Mouse (Mus musculus) kidney, postnatal 0 days (tissue): ENCODE measurements around the gene Macrod1. TPM values are rescaled to one million over a fixed set of nuclear protein-coding genes. Genes with fewer than 3 reads are reported as not detected.

Source experiments
- ATAC-seq: fragments of 200-750 bp; cut with Nextera tagmentation; replicated peaks from 2 replicates; pipeline ENCODE4 v1.8.0; 2017; ENCODE audit warnings: low read depth, moderate number of reproducible peaks, moderate TSS enrichment, moderate library complexity; ENCODE audit not compliant: low FRiP score
- DNase-seq: peaks from one replicate; pipeline ENCODE4 v3.0.0-alpha.2; 2016; ENCODE audit warnings: low spot score
- H3K27ac ChIP-seq: fragments of 300-500 bp; sonication (generic); 2 replicates; pipeline ENCODE4 v1.5.1; 2014; ENCODE audit warnings: mild to moderate bottlenecking
- H3K27me3 ChIP-seq: fragments of 300-500 bp; sonication (generic); 2 replicates; pipeline ENCODE4 v1.6.1; 2014; ENCODE audit warnings: low read length, mixed read lengths; ENCODE audit not compliant: insufficient read depth
- H3K36me3 ChIP-seq: fragments of 300-500 bp; sonication (generic); 2 replicates; pipeline ENCODE4 v1.6.1; 2014; ENCODE audit warnings: low read length, mixed read lengths; ENCODE audit not compliant: insufficient read depth
- H3K4me1 ChIP-seq: fragments of 300-500 bp; sonication (generic); replicated peaks from 2 replicates; pipeline ENCODE4 v1.6.1; 2014; ENCODE audit warnings: antibody characterized with exemption, low read length, mixed read lengths; ENCODE audit not compliant: insufficient read depth
- H3K4me2 ChIP-seq: fragments of 300-500 bp; sonication (generic); 2 replicates; pipeline ENCODE4 v1.6.1; 2014; ENCODE audit warnings: mild to moderate bottlenecking, low read length, moderate library complexity, mixed read lengths
- H3K4me3 ChIP-seq: fragments of 300-500 bp; sonication (generic); replicated peaks from 2 replicates; pipeline ENCODE4 v1.5.1; 2014; ENCODE audit warnings: low read depth, low read length
- H3K9ac ChIP-seq: fragments of 300-500 bp; sonication (generic); 2 replicates; pipeline ENCODE4 v1.6.1; 2014; ENCODE audit warnings: low read depth, low read length
- H3K9me3 ChIP-seq: fragments of 300-500 bp; sonication (generic); replicated peaks from 2 replicates; pipeline ENCODE4 v1.6.1; 2016; ENCODE audit warnings: low read length, inconsistent platforms, mixed read lengths
- CTCF ChIP-seq: IDR thresholded peaks from 2 replicates; pipeline ENCODE4 v1.5.1; 2016; ENCODE audit warnings: antibody characterized with exemption, low read depth, mild to moderate bottlenecking, moderate library complexity
- WGBS: fragments of 180-500 bp; shearing (Covaris S2); extraction: QIAGEN DNeasy Blood & Tissue Kit; methylation state at CpG from one replicate; pipeline ENCODE4 v1.1.7; 2014; 5-methylcytosine and 5-hydroxymethylcytosine counted together
- polyA plus RNA-seq: library from polyadenylated mRNA; unstranded; fragments of >200 nt; fragmentation: Nextera tagmentation; extraction: Ambion mirVana; gene quantifications from 2 replicates; pipeline ENCODE4 v1.2.1, GENCODE M21; 2015

Gene Macrod1
- polyA plus RNA-seq, 1 experiment from 2014 or later = 35.5 TPM

DNA sequence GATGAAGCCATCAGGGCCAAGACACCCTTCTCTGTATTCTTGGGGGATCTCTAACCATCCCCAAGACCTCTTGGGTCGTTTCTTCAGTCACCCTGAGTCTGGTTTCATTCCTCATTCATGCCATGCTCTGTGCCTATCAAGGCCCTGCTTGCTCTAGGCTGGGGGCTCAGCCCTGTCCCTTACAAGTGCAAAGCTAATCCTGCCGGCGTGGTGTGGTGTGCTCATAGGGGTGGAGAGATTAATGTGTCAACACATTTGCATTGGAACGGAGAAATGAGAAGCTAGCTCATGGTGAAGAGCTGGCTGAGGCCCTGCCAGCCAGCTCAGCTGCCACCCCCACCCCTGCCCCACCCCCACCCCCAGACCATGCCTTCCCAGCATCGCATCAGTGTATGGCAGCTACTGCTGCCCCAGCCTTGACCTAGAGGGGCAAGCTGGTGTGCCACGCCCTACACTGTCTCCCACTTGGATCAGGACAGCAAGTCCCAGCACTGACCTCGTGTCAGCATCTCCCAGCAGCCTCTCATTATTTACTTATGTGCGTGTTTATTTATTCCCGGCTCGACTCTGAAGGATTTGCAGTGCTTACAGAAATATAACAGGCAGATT lies 66.2 kb downstream of the Macrod1 start:
- WGBS = 39% methylated on average over 10 of the region's 10 CpGs
- no peaks in the 10 kb centered on the region for H3K9me3 ChIP-seq
- no peaks in the 10 kb centered on the region for H3K36me3 ChIP-seq
- H3K27ac ChIP-seq = 0 out of 2 replicates have a peak overlapping the region, but pooled peaks have one; percentile 26
- no peaks in the 10 kb centered on the region for H3K27me3 ChIP-seq
- H3K4me1 ChIP-seq = peaks cover 7% of the 10 kb centered on the region; the same call in 1 of the 2 replicates
- H3K4me3 ChIP-seq = no peak overlapping the region
- no peak for DNase-seq
- ATAC-seq = no peak
- no peak for TF ChIP-seq CTCF
- H3K4me2 ChIP-seq = no peak overlapping the region
- H3K9ac ChIP-seq = no peak overlapping the region

DNA sequence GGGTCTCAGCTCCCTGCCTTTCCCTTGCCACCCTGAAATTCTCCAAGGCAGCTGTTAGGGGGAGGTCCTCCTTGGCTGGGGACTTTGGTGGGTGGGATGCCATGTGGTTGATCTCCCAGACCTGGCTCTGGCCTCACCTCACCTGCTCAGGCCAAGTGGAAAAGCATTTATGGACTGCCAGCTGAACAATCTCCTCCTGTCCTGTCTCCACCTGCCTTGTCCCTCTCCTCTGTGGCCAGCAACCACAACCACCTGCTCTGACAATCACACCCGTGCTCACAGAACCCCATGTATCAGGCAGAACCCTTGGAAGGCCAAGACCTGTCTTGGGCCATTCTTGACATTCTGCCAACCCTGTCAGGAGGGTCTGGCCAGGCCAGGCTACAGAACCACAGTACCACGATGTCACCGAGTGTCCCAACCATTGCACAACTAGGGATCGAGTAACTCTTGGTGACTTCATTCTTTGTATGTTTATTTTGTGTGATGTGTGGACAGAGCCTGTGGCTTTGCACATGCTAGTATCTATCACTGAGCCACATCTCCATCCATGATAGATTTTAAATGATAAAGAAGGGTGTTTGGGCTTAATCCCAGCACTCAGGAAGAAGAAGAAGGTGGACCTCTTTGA lies 69.0 kb downstream of the Macrod1 start:
- Histone ChIP-seq H3K27ac (no peak overlapping the region), H3K36me3 (no peaks in the 10 kb centered on the region), H3K4me3 (no peak overlapping the region), H3K9me3 (no peaks in the 10 kb centered on the region), H3K4me2 (no peak overlapping the region), H3K4me1 (peaks cover 7% of the 10 kb centered on the region; the same call in 1 of the 2 replicates), H3K9ac (no peak overlapping the region), H3K27me3 (no peaks in the 10 kb centered on the region)
- no peak for TF ChIP-seq CTCF
- DNase-seq (no peak), ATAC-seq (no peak)
- WGBS = 78% methylated on average over 4 of the region's 4 CpGs

- no peak for ATAC-seq
- Histone ChIP-seq H3K36me3 (no peaks in the 10 kb centered on the region), H3K27ac (no peak overlapping the region)
Observed at GRCm38 (mm10) chr19:7126209-7126608, 69.6 kb downstream of the Macrod1 start.

GRCm38 (mm10) chr19:7126933-7127332 lies 70.3 kb downstream of the Macrod1 start:
- WGBS = 79% methylated on average over 2 of the region's 2 CpGs
- Histone ChIP-seq H3K4me1 (no peaks in the 10 kb centered on the region), H3K9me3 (no peaks in the 10 kb centered on the region), H3K27ac (no peak overlapping the region), H3K36me3 (no peaks in the 10 kb centered on the region), H3K4me2 (no peak overlapping the region), H3K4me3 (no peak overlapping the region), H3K27me3 (no peaks in the 10 kb centered on the region), H3K9ac (no peak overlapping the region)
- no peak for TF ChIP-seq CTCF
- DNase-seq = no peak
- ATAC-seq = no peak

More at GRCm38 (mm10) chr19:7126209-7126608, 69.6 kb downstream of the Macrod1 start:
- no peak overlapping the region for H3K9ac ChIP-seq
- WGBS = 68% methylated on average over 1 of the region's 1 CpGs
- H3K27me3 ChIP-seq = no peaks in the 10 kb centered on the region
- DNase-seq = no peak
- no peak for TF ChIP-seq CTCF
- H3K9me3 ChIP-seq = no peaks in the 10 kb centered on the region
- H3K4me2 ChIP-seq = no peak overlapping the region
- no peak overlapping the region for H3K4me3 ChIP-seq
- H3K4me1 ChIP-seq = peaks cover 5% of the 10 kb centered on the region; the same call in 1 of the 2 replicates

- no peaks in the 10 kb centered on the region for H3K36me3 ChIP-seq
- no peak overlapping the region for H3K9ac ChIP-seq
- H3K4me1 ChIP-seq = peaks cover 3% of the 10 kb centered on the region
- H3K9me3 ChIP-seq = no peaks in the 10 kb centered on the region
- no peak for TF ChIP-seq CTCF
- ATAC-seq (no peak), DNase-seq (no peak)
- H3K27me3 ChIP-seq = no peaks in the 10 kb centered on the region
- no peak overlapping the region for H3K27ac ChIP-seq
- 59% methylated on average over 19 of the region's 19 CpGs for WGBS
- H3K4me2 ChIP-seq = no peak overlapping the region
- no peak overlapping the region for H3K4me3 ChIP-seq
Observed at GRCm38 (mm10) chr19:7128551-7129475, 72.2 kb downstream of the Macrod1 start.

DNA sequence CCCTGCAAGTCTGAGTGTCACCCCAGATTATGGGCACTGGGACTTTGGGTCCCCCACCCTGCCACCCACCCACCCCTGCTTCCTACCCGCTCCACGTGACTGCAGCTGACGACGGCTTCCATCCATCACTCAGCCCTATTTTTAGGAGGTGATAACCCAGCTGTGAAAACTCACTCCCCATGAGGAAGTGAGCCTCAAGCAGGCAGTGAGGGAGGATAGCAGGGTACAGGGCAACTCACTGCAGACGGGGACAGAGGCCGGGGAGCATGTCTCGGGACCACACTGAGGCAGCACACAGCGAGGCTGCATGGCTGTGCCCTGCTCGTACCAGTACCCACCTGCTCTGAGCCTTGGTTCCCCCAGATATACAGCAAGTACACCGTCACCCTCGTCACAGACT lies 73.7 kb downstream of the Macrod1 start:
- H3K4me2 ChIP-seq = no peak overlapping the region
- H3K27ac ChIP-seq = no peak overlapping the region
- no peak overlapping the region for H3K4me3 ChIP-seq
- no peaks in the 10 kb centered on the region for H3K36me3 ChIP-seq
- no peak overlapping the region for H3K9ac ChIP-seq
- DNase-seq (no peak), ATAC-seq (no peak)
- H3K9me3 ChIP-seq = no peaks in the 10 kb centered on the region
- no peak for TF ChIP-seq CTCF
- no peaks in the 10 kb centered on the region for H3K27me3 ChIP-seq
- WGBS = 37% methylated on average over 11 of the region's 11 CpGs
- peaks cover 16% of the 10 kb centered on the region for H3K4me1 ChIP-seq
